Mouse (Mus musculus): ENCODE data around the gene Alpl. TPM values are rescaled to one million over a fixed set of nuclear protein-coding genes. Genes with fewer than 3 reads are reported as not detected.

The Alpl gene
- polyA plus RNA-seq, 1 experiment from 2014 or later: 0.72 TPM

GRCm38 (mm10) chr4:137724766-137725165, 71.4 kb downstream of the Alpl start:
- peaks cover 26% of the 10 kb centered on the region for H3K27me3 ChIP-seq (replicated peaks; ENCODE audit: control insufficient read depth, insufficient read depth, low read length)
- H3K4me3 ChIP-seq (ENCODE audit: low read depth, low read length): no peak overlapping the region
- no peak overlapping the region for H3K27ac ChIP-seq (ENCODE audit: low read depth, low read length)
- peak overlapping the region; percentile 17; the same call in 1 of the 2 replicates for H3K4me2 ChIP-seq (replicated peaks; ENCODE audit: low read depth)
- no peaks in the 10 kb centered on the region for H3K4me1 ChIP-seq (replicated peaks; ENCODE audit: control insufficient read depth, insufficient read depth, low read length)
- no peaks in the 10 kb centered on the region for H3K36me3 ChIP-seq (ENCODE audit: control insufficient read depth, insufficient read depth)
- peak; percentile 18; the same call in 1 of the 2 replicates for ATAC-seq
- no peaks in the 10 kb centered on the region for H3K9me3 ChIP-seq (ENCODE audit: control insufficient read depth)
- WGBS: 51% methylated on average over 8 of the region's 8 CpGs
- peak; percentile 99 for TF ChIP-seq CTCF (IDR thresholded peaks at IDR 0.05; ENCODE audit: low read depth)
- H3K9ac ChIP-seq (ENCODE audit: low read depth, low read length): no peak overlapping the region

- no peaks in the 10 kb centered on the region for H3K4me1 ChIP-seq (replicated peaks; ENCODE audit: control insufficient read depth, insufficient read depth, low read length)
- no peaks in the 10 kb centered on the region for H3K36me3 ChIP-seq (ENCODE audit: control insufficient read depth, insufficient read depth)
- H3K9me3 ChIP-seq (ENCODE audit: control insufficient read depth): no peaks in the 10 kb centered on the region
- no peak overlapping the region for H3K9ac ChIP-seq (ENCODE audit: low read depth, low read length)
- H3K4me2 ChIP-seq (replicated peaks; ENCODE audit: low read depth): peak overlapping the region; percentile 17; the same call in 1 of the 2 replicates
- no peak for TF ChIP-seq CTCF (IDR thresholded peaks at IDR 0.05; ENCODE audit: low read depth)
- H3K27me3 ChIP-seq (replicated peaks; ENCODE audit: control insufficient read depth, insufficient read depth, low read length): peaks cover 22% of the 10 kb centered on the region
- no peak overlapping the region for H3K4me3 ChIP-seq (ENCODE audit: low read depth, low read length)
- no peak for ATAC-seq
- WGBS: 47% methylated on average over 11 of the region's 11 CpGs
- H3K27ac ChIP-seq (ENCODE audit: low read depth, low read length): no peak overlapping the region; the same call in 1 of the 2 replicates
Observed at GRCm38 (mm10) chr4:137724212-137724611, 72.0 kb downstream of the Alpl start.

GRCm38 (mm10) chr4:137723527-137723926, 72.7 kb downstream of the Alpl start:
- peak overlapping the region; percentile 28; the same call in 1 of the 2 replicates for H3K4me2 ChIP-seq (replicated peaks; ENCODE audit: low read depth)
- no peak for TF ChIP-seq CTCF (IDR thresholded peaks at IDR 0.05; ENCODE audit: low read depth)
- no peak for ATAC-seq
- H3K9ac ChIP-seq (ENCODE audit: low read depth, low read length): no peak overlapping the region
- no peaks in the 10 kb centered on the region for H3K4me1 ChIP-seq (replicated peaks; ENCODE audit: control insufficient read depth, insufficient read depth, low read length)
- no peak overlapping the region for H3K4me3 ChIP-seq (ENCODE audit: low read depth, low read length)
- 46% methylated on average over 25 of the region's 25 CpGs for WGBS
- H3K27ac ChIP-seq (ENCODE audit: low read depth, low read length): no peak overlapping the region
- H3K9me3 ChIP-seq (ENCODE audit: control insufficient read depth): no peaks in the 10 kb centered on the region
- H3K27me3 ChIP-seq (replicated peaks; ENCODE audit: control insufficient read depth, insufficient read depth, low read length): peaks cover 15% of the 10 kb centered on the region
- no peaks in the 10 kb centered on the region for H3K36me3 ChIP-seq (ENCODE audit: control insufficient read depth, insufficient read depth)

GRCm38 (mm10) chr4:137722692-137723427, 73.3 kb downstream of the Alpl start:
- 26% methylated on average over 12 of the region's 12 CpGs for WGBS
- H3K9ac ChIP-seq (ENCODE audit: low read depth, low read length): no peak overlapping the region
- TF ChIP-seq CTCF (IDR thresholded peaks at IDR 0.05; ENCODE audit: low read depth): peak; percentile 92
- no peaks in the 10 kb centered on the region for H3K4me1 ChIP-seq (replicated peaks; ENCODE audit: control insufficient read depth, insufficient read depth, low read length)
- no peaks in the 10 kb centered on the region for H3K9me3 ChIP-seq (ENCODE audit: control insufficient read depth)
- H3K27ac ChIP-seq (ENCODE audit: low read depth, low read length): no peak overlapping the region
- no peaks in the 10 kb centered on the region for H3K36me3 ChIP-seq (ENCODE audit: control insufficient read depth, insufficient read depth)
- no peak overlapping the region for H3K4me2 ChIP-seq (replicated peaks; ENCODE audit: low read depth)
- ATAC-seq: no peak
- H3K27me3 ChIP-seq (replicated peaks; ENCODE audit: control insufficient read depth, insufficient read depth, low read length): peaks cover 9% of the 10 kb centered on the region; the same call in 1 of the 2 replicates
- no peak overlapping the region for H3K4me3 ChIP-seq (ENCODE audit: low read depth, low read length)

DNA sequence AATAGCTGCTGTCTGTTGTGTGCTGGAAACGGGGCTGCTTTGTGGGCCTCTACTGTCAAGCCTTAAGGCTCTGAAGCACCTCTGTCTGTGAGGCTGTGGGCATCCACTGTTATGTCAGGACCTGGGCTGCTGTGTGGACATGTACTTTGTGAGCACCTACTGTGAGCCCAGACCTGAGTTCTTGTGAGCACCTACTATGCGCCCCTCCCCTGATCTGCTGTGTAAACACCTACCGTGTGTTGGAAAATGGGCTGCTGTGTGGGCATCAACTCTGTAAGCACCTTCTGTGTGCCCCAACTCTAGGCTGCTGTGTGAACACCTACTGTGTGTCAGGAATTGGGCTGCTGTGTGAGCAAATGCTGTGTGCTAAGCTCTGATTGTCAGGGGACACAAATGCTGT, 74.0 kb downstream of the Alpl start:
- H3K36me3 ChIP-seq (ENCODE audit: control insufficient read depth, insufficient read depth): no peaks in the 10 kb centered on the region
- ATAC-seq: no peak
- no peak overlapping the region for H3K27ac ChIP-seq (ENCODE audit: low read depth, low read length)
- TF ChIP-seq CTCF (IDR thresholded peaks at IDR 0.05; ENCODE audit: low read depth): no peak
- H3K9ac ChIP-seq (ENCODE audit: low read depth, low read length): no peak overlapping the region
- no peaks in the 10 kb centered on the region for H3K9me3 ChIP-seq (ENCODE audit: control insufficient read depth)
- H3K4me1 ChIP-seq (replicated peaks; ENCODE audit: control insufficient read depth, insufficient read depth, low read length): no peaks in the 10 kb centered on the region
- no peak overlapping the region for H3K4me3 ChIP-seq (ENCODE audit: low read depth, low read length)
- H3K27me3 ChIP-seq (replicated peaks; ENCODE audit: control insufficient read depth, insufficient read depth, low read length): 0 out of 2 replicates have a peak, but pooled peaks cover 5% of the 10 kb centered on the region
- H3K4me2 ChIP-seq (replicated peaks; ENCODE audit: low read depth): no peak overlapping the region
- 87% methylated on average over 3 of the region's 3 CpGs for WGBS

DNA sequence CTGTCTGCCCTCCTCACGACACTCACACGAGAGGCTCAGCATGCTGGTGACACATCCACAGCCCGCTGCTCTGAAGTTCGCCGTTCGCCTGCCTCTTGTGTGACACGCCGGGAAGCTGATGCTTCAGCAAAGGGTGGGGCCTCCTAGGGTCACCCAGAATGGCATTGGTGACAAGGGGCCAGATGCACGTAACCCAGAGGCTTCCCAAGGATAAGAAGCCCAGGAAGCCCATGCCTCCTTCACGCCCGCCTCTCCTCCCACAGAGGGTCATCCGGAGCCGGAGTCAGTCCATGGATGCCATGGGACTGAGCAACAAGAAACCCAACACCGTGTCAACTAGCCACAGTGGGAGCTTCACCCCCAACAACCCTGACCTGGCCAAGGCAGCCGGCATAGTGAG, 74.6 kb downstream of the Alpl start:
- H3K27me3 ChIP-seq (replicated peaks; ENCODE audit: control insufficient read depth, insufficient read depth, low read length): 0 out of 2 replicates have a peak, but pooled peaks cover 5% of the 10 kb centered on the region
- TF ChIP-seq CTCF (IDR thresholded peaks at IDR 0.05; ENCODE audit: low read depth): no peak
- H3K4me1 ChIP-seq (replicated peaks; ENCODE audit: control insufficient read depth, insufficient read depth, low read length): no peaks in the 10 kb centered on the region
- H3K9ac ChIP-seq (ENCODE audit: low read depth, low read length): no peak overlapping the region
- H3K36me3 ChIP-seq (ENCODE audit: control insufficient read depth, insufficient read depth): no peaks in the 10 kb centered on the region
- H3K9me3 ChIP-seq (ENCODE audit: control insufficient read depth): no peaks in the 10 kb centered on the region
- no peak overlapping the region for H3K4me2 ChIP-seq (replicated peaks; ENCODE audit: low read depth)
- ATAC-seq: no peak
- WGBS: 91% methylated on average over 15 of the region's 15 CpGs
- H3K27ac ChIP-seq (ENCODE audit: low read depth, low read length): no peak overlapping the region
- H3K4me3 ChIP-seq (ENCODE audit: low read depth, low read length): no peak overlapping the region
